Mouse (Mus musculus): ENCODE data around the gene Gm20388. TPM values are rescaled to one million over a fixed set of nuclear protein-coding genes. Genes with fewer than 3 reads are reported as not detected.

Gene Gm20388
- polyA plus RNA-seq, 1 experiment from 2014 or later, result 4.4 TPM

DNA sequence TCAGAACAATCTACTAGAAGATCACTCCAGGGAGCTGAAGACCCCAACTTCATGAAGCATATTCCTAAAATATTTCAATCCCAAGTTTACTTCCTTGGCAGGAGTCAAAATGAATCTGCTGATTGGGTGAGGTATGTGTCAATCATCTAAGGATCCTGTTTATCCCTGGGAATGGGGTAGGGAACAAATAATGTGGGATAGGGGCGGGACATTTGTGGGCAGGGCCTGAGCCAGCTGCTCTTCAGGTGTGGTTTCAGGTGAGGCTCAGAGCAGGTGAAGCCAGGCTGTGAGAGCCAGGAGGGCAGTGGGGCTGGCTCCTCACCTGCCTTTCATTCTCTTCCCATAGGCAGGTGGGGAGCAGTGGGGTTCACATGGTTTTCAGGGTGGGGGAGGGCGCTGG is 2816.1 kb downstream of the Gm20388 start:
- Histone ChIP-seq H3K27ac (no peak overlapping the region), H3K4me1 (replicated peaks) (peaks cover 16% of the 10 kb centered on the region), H3K4me2 (replicated peaks) (no peak overlapping the region), H3K27me3 (peaks cover 9% of the 10 kb centered on the region), H3K36me3 (no peaks in the 10 kb centered on the region), H3K9me3 (no peaks in the 10 kb centered on the region), H3K9ac (replicated peaks) (no peak overlapping the region), H3K4me3 (replicated peaks) (no peak overlapping the region)
- WGBS, result 46% methylated on average over 2 of the region's 2 CpGs
- no peak for ATAC-seq

DNA sequence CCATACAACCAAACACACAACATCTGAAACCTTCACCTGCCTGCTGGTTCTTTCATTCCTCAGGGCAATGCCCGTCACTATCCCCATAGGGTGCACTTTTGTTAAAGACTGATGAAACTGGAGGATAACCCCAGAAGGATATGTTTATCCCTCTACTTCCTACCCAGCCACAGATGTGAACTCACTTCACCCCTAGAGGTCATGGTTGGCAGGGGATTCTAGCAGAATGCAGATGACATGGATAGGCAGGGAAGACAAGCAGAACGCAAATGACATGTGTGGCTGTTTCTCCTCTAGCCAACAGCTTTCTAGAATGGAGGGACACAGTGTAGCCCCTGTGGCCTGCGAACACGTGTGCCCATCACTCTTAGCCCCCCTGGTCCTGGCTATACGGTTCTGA is 2816.8 kb downstream of the Gm20388 start:
- no peak overlapping the region for H3K4me3 ChIP-seq (replicated peaks)
- H3K27me3 ChIP-seq, result peaks cover 5% of the 10 kb centered on the region
- no peak overlapping the region for H3K27ac ChIP-seq
- WGBS, result 70% methylated on average over 5 of the region's 5 CpGs
- no peak for ATAC-seq
- H3K36me3 ChIP-seq, result no peaks in the 10 kb centered on the region
- peaks cover 10% of the 10 kb centered on the region; the same call in 1 of the 2 replicates for H3K4me1 ChIP-seq (replicated peaks)
- H3K9me3 ChIP-seq, result no peaks in the 10 kb centered on the region
- no peak overlapping the region for H3K9ac ChIP-seq (replicated peaks)
- H3K4me2 ChIP-seq (replicated peaks), result no peak overlapping the region

DNA sequence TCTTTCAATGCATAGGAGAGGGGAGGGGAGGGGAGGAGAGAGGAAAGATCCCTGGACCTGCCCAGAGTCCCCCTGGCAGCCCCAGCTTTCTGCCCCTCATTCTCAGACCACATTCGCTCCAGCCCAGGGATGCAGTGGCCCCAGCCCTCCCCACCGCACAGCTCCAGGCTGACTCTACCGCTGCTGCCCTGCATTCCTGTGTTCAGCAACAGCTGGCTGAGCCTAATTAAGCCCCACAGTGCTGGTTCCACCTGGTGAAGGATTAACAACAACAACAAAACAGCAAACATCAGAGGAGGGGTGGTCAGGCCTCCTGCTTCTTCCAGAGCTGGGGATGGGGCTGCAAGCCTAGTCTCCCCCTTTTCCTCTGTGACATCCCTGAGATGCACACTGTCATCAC is 2818.0 kb downstream of the Gm20388 start:
- Histone ChIP-seq H3K9ac (replicated peaks) (no peak overlapping the region), H3K27me3 (peaks cover 3% of the 10 kb centered on the region), H3K4me1 (replicated peaks) (peaks cover 11% of the 10 kb centered on the region), H3K9me3 (no peaks in the 10 kb centered on the region), H3K4me3 (replicated peaks) (no peak overlapping the region), H3K27ac (no peak overlapping the region), H3K36me3 (no peaks in the 10 kb centered on the region), H3K4me2 (replicated peaks) (no peak overlapping the region)
- 3% methylated on average over 3 of the region's 3 CpGs for WGBS
- 0 out of 2 replicates have a peak, but pooled peaks have one; percentile 13 for ATAC-seq

DNA sequence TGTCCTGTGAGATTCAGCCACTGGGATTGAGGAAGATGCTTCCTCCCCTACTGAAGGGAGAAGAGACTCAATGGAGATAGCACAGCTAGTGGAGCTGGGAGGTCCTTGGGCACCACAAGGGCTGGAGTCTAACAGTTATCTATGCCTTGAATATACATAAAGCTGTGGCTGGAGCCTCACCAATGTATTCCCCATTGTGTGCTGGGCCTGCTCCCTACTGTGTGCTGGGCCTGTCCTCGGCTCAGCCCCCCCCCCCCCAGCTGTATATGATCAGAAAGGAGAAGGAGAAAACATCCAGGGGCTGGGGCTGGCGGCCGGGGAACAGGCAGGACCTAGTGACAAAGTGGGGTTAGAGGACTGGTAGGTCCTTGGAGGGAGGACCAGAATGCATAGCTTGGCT is 2824.5 kb downstream of the Gm20388 start:
- no peak for ATAC-seq
- Histone ChIP-seq H3K9ac (replicated peaks) (no peak overlapping the region), H3K9me3 (no peaks in the 10 kb centered on the region), H3K4me1 (replicated peaks) (peaks cover 57% of the 10 kb centered on the region), H3K27me3 (peaks cover 3% of the 10 kb centered on the region), H3K36me3 (no peaks in the 10 kb centered on the region), H3K4me2 (replicated peaks) (no peak overlapping the region), H3K27ac (peak overlapping the region; percentile 70), H3K4me3 (replicated peaks) (no peak overlapping the region)
- 55% methylated on average over 3 of the region's 3 CpGs for WGBS

DNA sequence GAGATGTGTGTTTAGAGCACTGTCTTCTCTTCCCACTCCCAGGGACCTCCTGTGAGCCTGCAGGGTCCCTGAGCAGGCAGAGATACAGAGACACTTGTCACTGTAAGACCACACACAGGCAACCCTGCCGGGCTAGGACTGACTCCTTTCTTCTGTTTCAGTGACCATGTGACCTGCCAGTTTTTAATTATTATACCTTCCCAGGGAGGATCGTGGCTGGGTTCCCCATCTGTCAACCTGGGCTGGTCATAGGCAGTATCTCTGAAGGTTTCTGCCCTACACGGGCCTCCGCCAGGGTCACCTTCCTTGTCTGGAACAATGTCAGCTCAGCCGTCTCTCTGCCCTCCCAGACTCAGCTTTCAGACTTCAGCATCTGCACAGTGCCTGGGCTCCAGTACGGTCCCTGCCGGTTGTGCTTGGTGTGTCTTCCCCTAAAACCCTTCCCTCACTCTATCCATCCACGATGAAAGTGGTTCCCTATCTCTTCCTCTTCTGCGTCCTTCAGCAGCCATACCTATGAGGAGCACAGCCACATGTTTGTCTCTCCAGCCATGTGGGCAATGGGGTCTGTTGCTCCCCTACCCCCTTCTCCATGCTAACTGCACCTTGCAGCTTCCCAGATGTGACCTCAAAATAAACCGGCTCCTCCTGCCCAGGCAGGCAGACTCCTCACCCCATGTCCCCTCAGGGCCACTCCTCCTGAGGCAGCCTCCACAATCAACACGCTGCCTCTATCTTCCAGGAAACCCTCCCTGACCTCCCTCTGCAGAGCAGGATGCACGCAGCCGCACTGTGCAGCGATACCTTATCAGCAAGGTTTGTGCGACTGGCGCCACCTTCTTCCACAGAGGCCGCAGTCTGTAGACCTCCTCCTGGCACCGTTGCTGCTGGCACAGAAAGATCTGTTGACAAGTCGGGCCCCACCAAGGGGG is 2825.2 kb downstream of the Gm20388 start:
- WGBS, result 61% methylated on average over 19 of the region's 19 CpGs
- no peaks in the 10 kb centered on the region for H3K9me3 ChIP-seq
- H3K27me3 ChIP-seq, result peaks cover 3% of the 10 kb centered on the region
- H3K27ac ChIP-seq, result peak overlapping the region; percentile 70
- peaks cover 58% of the 10 kb centered on the region for H3K4me1 ChIP-seq (replicated peaks)
- no peaks in the 10 kb centered on the region for H3K36me3 ChIP-seq
- ATAC-seq, result no peak
- no peak overlapping the region; the same call in 1 of the 2 replicates for H3K9ac ChIP-seq (replicated peaks)
- H3K4me3 ChIP-seq (replicated peaks), result no peak overlapping the region
- no peak overlapping the region for H3K4me2 ChIP-seq (replicated peaks)

DNA sequence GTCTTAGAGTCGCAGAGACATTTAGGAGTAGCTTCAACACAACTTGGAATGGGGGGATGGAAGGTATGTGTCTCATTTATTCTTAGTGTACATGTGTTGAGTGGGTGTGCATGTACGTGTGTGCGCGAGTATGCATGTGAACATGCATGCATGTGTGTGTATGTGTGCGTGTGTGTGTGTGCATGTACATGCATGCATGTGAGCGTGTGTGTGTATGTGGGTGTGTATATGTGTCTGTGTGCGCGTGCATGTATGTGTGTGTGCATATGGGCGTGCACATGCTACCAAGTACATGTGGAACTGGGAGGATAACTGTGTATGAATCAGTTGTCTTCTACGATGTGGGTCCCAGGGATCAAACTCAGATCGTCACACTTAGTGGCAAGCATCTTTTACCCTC is 2826.0 kb downstream of the Gm20388 start:
- no peak for ATAC-seq
- peaks cover 63% of the 10 kb centered on the region for H3K4me1 ChIP-seq (replicated peaks)

DNA sequence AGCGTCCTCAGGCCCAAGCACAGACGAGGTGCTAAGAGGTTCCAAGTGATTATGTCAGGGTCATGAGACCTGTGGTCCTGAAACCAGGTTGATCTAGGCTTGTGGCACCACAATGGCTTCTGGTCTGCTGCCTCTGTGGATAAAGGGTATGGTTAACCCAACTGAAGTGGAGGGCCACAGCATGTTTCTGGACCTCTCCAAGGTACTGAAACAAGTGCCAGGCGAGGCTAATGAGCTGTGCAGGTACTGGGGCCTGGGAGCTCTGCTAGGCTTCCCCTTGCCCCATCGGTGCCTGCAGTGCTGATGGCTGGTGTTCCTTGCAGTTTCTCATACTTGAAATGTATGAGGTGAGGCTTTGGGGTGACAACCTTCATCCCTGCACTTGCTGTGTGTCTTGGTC is 2826.4 kb downstream of the Gm20388 start:
- 42% methylated on average over 4 of the region's 4 CpGs for WGBS
- Histone ChIP-seq H3K27ac (no peak overlapping the region), H3K27me3 (peaks cover 3% of the 10 kb centered on the region), H3K9ac (replicated peaks) (no peak overlapping the region), H3K9me3 (no peaks in the 10 kb centered on the region), H3K4me3 (replicated peaks) (no peak overlapping the region), H3K4me1 (replicated peaks) (peaks cover 68% of the 10 kb centered on the region), H3K36me3 (no peaks in the 10 kb centered on the region), H3K4me2 (replicated peaks) (no peak overlapping the region)
- no peak for ATAC-seq

More for the DNA sequence above, 2826.0 kb downstream of the Gm20388 start:
- Histone ChIP-seq H3K27ac (peak overlapping the region; percentile 70), H3K9ac (replicated peaks) (no peak overlapping the region), H3K9me3 (no peaks in the 10 kb centered on the region), H3K36me3 (no peaks in the 10 kb centered on the region), H3K27me3 (peaks cover 3% of the 10 kb centered on the region), H3K4me3 (replicated peaks) (no peak overlapping the region), H3K4me2 (replicated peaks) (no peak overlapping the region)
- 91% methylated on average over 11 of the region's 11 CpGs for WGBS

DNA sequence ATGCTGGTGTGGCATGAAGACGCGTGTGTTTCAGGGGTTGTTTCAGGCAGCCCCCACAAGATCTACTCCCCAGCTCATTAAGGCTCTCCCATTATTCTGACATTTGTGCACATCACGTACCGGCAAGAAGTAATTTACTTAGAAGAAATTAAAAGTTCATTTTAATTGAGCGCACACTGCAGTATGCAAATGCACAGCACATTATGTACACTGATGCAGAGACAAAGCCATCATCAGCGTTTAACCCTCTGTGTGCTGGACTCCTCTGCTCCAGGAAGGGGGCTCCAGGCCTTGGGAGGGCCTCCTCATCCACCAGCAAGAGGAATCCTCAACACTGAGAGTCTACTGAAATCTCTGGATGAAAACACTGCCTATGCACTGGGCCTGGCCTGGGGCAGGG is 2827.2 kb downstream of the Gm20388 start:
- no peak overlapping the region for H3K4me2 ChIP-seq (replicated peaks)
- H3K36me3 ChIP-seq, result no peaks in the 10 kb centered on the region
- peaks cover 76% of the 10 kb centered on the region for H3K4me1 ChIP-seq (replicated peaks)
- no peaks in the 10 kb centered on the region for H3K9me3 ChIP-seq
- no peak overlapping the region for H3K4me3 ChIP-seq (replicated peaks)
- no peak for ATAC-seq
- no peak overlapping the region for H3K9ac ChIP-seq (replicated peaks)
- peaks cover 3% of the 10 kb centered on the region for H3K27me3 ChIP-seq
- H3K27ac ChIP-seq, result peak overlapping the region; percentile 51
- WGBS, result 64% methylated on average over 6 of the region's 6 CpGs

DNA sequence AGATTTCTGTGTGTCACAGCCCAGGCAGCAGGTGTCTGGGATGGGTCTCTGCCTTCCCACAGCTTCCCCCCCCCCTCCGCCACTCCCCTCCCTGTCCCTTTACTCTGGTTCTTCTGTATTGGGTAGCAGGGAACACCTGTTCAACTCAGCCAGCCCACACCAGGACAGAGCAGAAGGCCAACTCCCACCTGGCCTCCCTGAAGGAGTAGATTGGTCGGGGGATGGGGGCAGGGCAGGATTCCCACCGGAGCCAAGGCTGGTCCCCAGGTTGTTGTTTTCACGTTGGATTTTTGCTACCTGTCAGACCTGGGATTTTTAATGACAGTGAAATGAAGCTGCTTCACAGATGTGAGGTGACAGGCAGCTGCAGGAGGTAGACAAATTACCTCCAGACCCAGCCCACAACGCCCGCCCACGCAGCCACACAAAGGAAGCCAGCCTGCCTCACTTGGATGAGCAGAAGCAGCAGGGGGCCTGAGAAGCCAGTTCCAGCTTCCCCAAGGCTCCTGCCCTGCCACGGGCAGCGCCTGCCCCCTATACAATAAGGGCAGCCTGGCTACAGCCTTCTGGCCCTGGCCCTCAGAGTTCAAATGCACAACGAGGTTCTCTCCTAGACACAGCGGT is 2828.6 kb downstream of the Gm20388 start:
- Histone ChIP-seq H3K27me3 (peaks cover 3% of the 10 kb centered on the region; the same call in 1 of the 2 replicates), H3K4me2 (replicated peaks) (no peak overlapping the region), H3K36me3 (no peaks in the 10 kb centered on the region), H3K4me1 (replicated peaks) (peaks cover 82% of the 10 kb centered on the region), H3K27ac (peak overlapping the region; percentile 42), H3K9ac (replicated peaks) (no peak overlapping the region), H3K4me3 (replicated peaks) (no peak overlapping the region), H3K9me3 (no peaks in the 10 kb centered on the region)
- 19% methylated on average over 11 of the region's 11 CpGs for WGBS
- peak; percentile 7; the same call in 1 of the 2 replicates for ATAC-seq

DNA sequence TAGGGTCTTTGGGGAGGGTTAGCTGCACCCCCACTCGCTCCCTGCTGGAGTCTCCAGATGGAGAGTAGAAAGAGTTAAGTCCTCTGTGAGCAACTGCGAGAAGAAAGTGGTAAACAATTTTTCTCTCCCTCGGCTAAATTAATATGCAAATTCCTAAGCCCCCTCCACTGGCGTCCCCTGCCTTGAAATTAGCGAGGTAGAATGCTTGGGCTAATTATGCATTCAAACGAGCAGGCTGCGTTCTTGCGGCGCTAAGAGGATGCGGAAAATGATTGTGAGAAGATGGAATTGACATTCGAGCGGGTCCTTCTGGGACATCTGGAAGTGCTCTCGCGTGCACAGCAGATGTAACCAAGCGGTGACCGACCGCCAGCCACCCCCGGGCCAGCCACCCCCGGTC is 2831.8 kb downstream of the Gm20388 start:
- no peaks in the 10 kb centered on the region for H3K9me3 ChIP-seq
- peak; percentile 12; the same call in 1 of the 2 replicates for ATAC-seq
- peak overlapping the region; percentile 34 for H3K4me2 ChIP-seq (replicated peaks)
- H3K9ac ChIP-seq (replicated peaks), result 0 out of 2 replicates have a peak overlapping the region, but pooled peaks have one; percentile 23
- H3K4me3 ChIP-seq (replicated peaks), result no peak overlapping the region
- peak overlapping the region; percentile 97 for H3K27ac ChIP-seq
- H3K36me3 ChIP-seq, result no peaks in the 10 kb centered on the region
- peaks cover 90% of the 10 kb centered on the region for H3K4me1 ChIP-seq (replicated peaks)
- peaks cover 2% of the 10 kb centered on the region; the same call in 1 of the 2 replicates for H3K27me3 ChIP-seq
- WGBS, result 7% methylated on average over 19 of the region's 19 CpGs

DNA sequence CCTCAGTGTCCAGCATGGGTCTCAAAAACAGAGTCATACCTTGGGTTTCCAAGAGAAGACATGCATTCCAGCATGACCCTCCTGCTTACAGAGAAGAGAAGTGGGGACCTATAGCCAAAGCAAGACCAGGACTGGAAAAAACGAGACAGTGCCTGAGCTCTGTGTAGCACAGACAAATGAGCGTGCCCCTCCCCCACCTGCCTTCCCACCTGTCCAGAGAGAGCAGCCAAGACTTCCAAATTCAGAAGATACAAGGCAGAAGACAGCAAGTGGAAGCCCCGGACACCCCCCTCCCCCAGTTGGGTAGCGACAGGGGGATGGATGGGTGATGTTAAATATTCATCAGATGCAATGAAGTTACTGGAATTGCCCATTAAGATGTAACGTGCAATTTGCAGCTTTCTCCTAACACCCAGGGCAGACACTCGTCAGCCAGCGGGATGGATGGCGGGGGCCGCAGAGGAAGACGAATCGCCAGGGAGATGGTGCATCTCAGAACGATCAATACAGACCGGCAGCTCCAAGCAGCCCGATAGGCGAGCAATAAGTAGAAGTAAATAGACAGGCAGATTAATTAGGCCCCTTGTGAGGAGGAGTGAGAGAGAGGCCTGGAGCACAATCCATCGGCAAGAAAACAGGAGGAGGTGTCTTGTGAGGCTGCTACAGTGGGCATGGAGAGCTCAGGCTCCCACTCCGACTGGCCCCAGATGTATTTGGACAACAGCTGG is 2834.5 kb downstream of the Gm20388 start:
- peak overlapping the region; percentile 44; the same call in 1 of the 2 replicates for H3K9ac ChIP-seq (replicated peaks)

More for the DNA sequence above, 2834.5 kb downstream of the Gm20388 start:
- H3K27ac ChIP-seq, result peak overlapping the region; percentile 97
- H3K4me1 ChIP-seq (replicated peaks), result peaks cover 80% of the 10 kb centered on the region
- H3K27me3 ChIP-seq, result no peaks in the 10 kb centered on the region
- no peaks in the 10 kb centered on the region for H3K36me3 ChIP-seq
- no peak overlapping the region for H3K4me3 ChIP-seq (replicated peaks)
- WGBS, result 21% methylated on average over 17 of the region's 17 CpGs
- H3K9me3 ChIP-seq, result no peaks in the 10 kb centered on the region
- H3K4me2 ChIP-seq (replicated peaks), result peak overlapping the region; percentile 41
- ATAC-seq, result peak; percentile 68

Measured in midbrain, embryonic 13.5 days (tissue).